Mouse (Mus musculus) Patski (cell line): ENCODE results near the gene B4galnt3. TPM values are rescaled to one million over a fixed set of nuclear protein-coding genes. Genes with fewer than 3 reads are reported as not detected.
"Not testable (repeated sequence)": the region's sequence is repeated elsewhere in the genome, so short reads cannot be mapped to it uniquely, and the experiment has no call there.

Experiments used
- ATAC-seq: fragments of 100-300 bp; one replicate; pipeline ENCODE4 v1.8.0; 2021
- CTCF ChIA-PET: fragments of 350-600 bp; sonication (Branson Sonifier 250); formaldehyde crosslinking; loops from one replicate; lab custom pipeline; 2022; ENCODE audit warnings: inconsistent platforms; lab: Charles Lee
- POLR2A ChIA-PET: fragments of 350-600 bp; sonication (Branson Sonifier 250); formaldehyde crosslinking; loops from one replicate; lab custom pipeline; 2022; ENCODE audit warnings: antibody characterized with exemption, inconsistent platforms; lab: Charles Lee
- DNase-seq: peaks from one replicate; pipeline ENCODE4 v3.0.0-alpha.2; 2011; ENCODE audit warnings: low read depth, low spot score
- H3K27me3 ChIP-seq: fragments of 371-371 bp; one replicate; pipeline ENCODE4 v1.5.1; 2021
- CTCF ChIP-seq: fragments of 100-300 bp; IDR thresholded peaks from one replicate; pipeline ENCODE4 v1.5.1; 2021
- in situ Hi-C: fragments of 300-500 bp; cut with MboI; formaldehyde crosslinking; loops from 3 replicates; pipeline ENCODE4 v1.11.1; 2018; ENCODE audit warnings: low pct_unique_long_range_greater_than_20kb, mixed read lengths
- polyA plus RNA-seq: library from polyadenylated mRNA; unstranded; gene quantifications from one replicate; pipeline ENCODE4 v1.2.3, GENCODE M21; 2021

The B4galnt3 gene
- polyA plus RNA-seq, 1 experiment from 2014 or later: 5.3 TPM

GRCm38 (mm10) chr6:120306859-120307594 is 12.7 kb upstream of the B4galnt3 start:
- DNase-seq (no peak), ATAC-seq (no peak)
- ChIA-PET CTCF (interaction anchor here (1.4 kb wide), 1 partner anchor 94 kb away, joined by 3 read pairs; no protein-coding TSS in a partner anchor), POLR2A (no interaction called here)
- H3K27me3 ChIP-seq: no peaks in the 10 kb centered on the region
- TF ChIP-seq CTCF: no peak
- in situ Hi-C loops: no loop called here

GRCm38 (mm10) chr6:120302755-120303316 is 8.5 kb upstream of the B4galnt3 start:
- H3K27me3 ChIP-seq: no peaks in the 10 kb centered on the region
- TF ChIP-seq CTCF: peak; percentile 53
- DNase-seq (no peak), ATAC-seq (peak; percentile 17)
- ChIA-PET CTCF (interaction anchor here (3.5 to 3.9 kb wide), 2 partner anchors 76 to 80 kb away, joined by 15 to 23 read pairs; no protein-coding TSS in a partner anchor), POLR2A (no interaction called here)
- in situ Hi-C loops: loop anchor here (5.0 kb wide), 1 partner anchor 81 kb away; no protein-coding TSS in a partner anchor

GRCm38 (mm10) chr6:120301137-120301536 is 6.8 kb upstream of the B4galnt3 start:
- in situ Hi-C loops: loop anchor here (5.0 kb wide), 1 partner anchor 79 kb away; no protein-coding TSS in a partner anchor
- TF ChIP-seq CTCF: peak; percentile 88
- ATAC-seq (no peak), DNase-seq (no peak)
- POLR2A ChIA-PET: interaction anchor here (0.6 kb wide), 2 partner anchors 43 to 507 kb away, joined by 3 read pairs; no protein-coding TSS in a partner anchor
- H3K27me3 ChIP-seq: peaks cover 8% of the 10 kb centered on the region
- CTCF ChIA-PET: interaction anchor here (1.0 to 3.9 kb wide), 6 partner anchors 9 to 84 kb away, joined by 3 to 23 read pairs (median 6); no protein-coding TSS in a partner anchor

- H3K27me3 ChIP-seq: peaks cover 15% of the 10 kb centered on the region
- in situ Hi-C loops, POLR2A ChIA-PET, DNase-seq, ATAC-seq, CTCF ChIA-PET: not testable (repeated sequence)
- peak; percentile 73 for TF ChIP-seq CTCF
These were observed 2.2 kb upstream of the B4galnt3 start for GRCm38 (mm10) chr6:120296589-120296988.

- ChIA-PET POLR2A (no interaction called here), CTCF (interaction anchor here (1.0 to 1.4 kb wide), 3 partner anchors 15 to 69 kb away, joined by 3 read pairs; no protein-coding TSS in a partner anchor)
- H3K27me3 ChIP-seq: peaks cover 15% of the 10 kb centered on the region
- in situ Hi-C loops: no loop called here
- ATAC-seq: no peak
- no peak for DNase-seq
- no peak for TF ChIP-seq CTCF
These were observed 400 bp upstream of the B4galnt3 start for GRCm38 (mm10) chr6:120294785-120295133.

- DNase-seq: no peak
- H3K27me3 ChIP-seq: peaks cover 8% of the 10 kb centered on the region
- no peak for TF ChIP-seq CTCF
- in situ Hi-C loops: no loop called here
- no peak for ATAC-seq
- ChIA-PET POLR2A (interaction anchor here (0.5 kb wide), 1 partner anchor 21 kb away, joined by 4 read pairs; no protein-coding TSS in a partner anchor), CTCF (no interaction called here)
These were observed 2.9 kb downstream of the B4galnt3 start for GRCm38 (mm10) chr6:120291396-120292009.

GRCm38 (mm10) chr6:120289430-120289829 is 4.9 kb downstream of the B4galnt3 start:
- ChIA-PET CTCF (no interaction called here), POLR2A (no interaction called here)
- H3K27me3 ChIP-seq: peaks cover 7% of the 10 kb centered on the region
- TF ChIP-seq CTCF: no peak
- ATAC-seq (no peak), DNase-seq (no peak)
- in situ Hi-C loops: no loop called here

GRCm38 (mm10) chr6:120288541-120288940 is 5.8 kb downstream of the B4galnt3 start:
- ChIA-PET CTCF (no interaction called here), POLR2A (no interaction called here)
- in situ Hi-C loops: no loop called here
- ATAC-seq (no peak), DNase-seq (no peak)
- TF ChIP-seq CTCF: no peak
- peaks cover 1% of the 10 kb centered on the region for H3K27me3 ChIP-seq

- no peak for DNase-seq
- ChIA-PET CTCF (no interaction called here), POLR2A (no interaction called here)
- H3K27me3 ChIP-seq: no peaks in the 10 kb centered on the region
- no peak for TF ChIP-seq CTCF
- ATAC-seq: no peak
- in situ Hi-C loops: no loop called here
These were observed 7.1 kb downstream of the B4galnt3 start for GRCm38 (mm10) chr6:120287279-120287678.

- CTCF ChIA-PET: interaction anchor here (0.7 kb wide), 1 partner anchor 81 kb away, joined by 3 read pairs; no protein-coding TSS in a partner anchor
- no peak for TF ChIP-seq CTCF
- ATAC-seq (no peak), DNase-seq (no peak)
- in situ Hi-C loops: no loop called here
- no peaks in the 10 kb centered on the region for H3K27me3 ChIP-seq
- POLR2A ChIA-PET: no interaction called here
These were observed 17.4 kb downstream of the B4galnt3 start for GRCm38 (mm10) chr6:120276874-120277449.
